Mouse (Mus musculus) midbrain, embryonic 16.5 days (tissue): ENCODE measurements around the gene Plcb3. TPM values are rescaled to one million over a fixed set of nuclear protein-coding genes. Genes with fewer than 3 reads are reported as not detected.

Source experiments
- ATAC-seq: fragments of 200-750 bp; cut with Nextera tagmentation; 2 replicates; pipeline ENCODE4 v1.8.0; 2017; ENCODE audit warnings: moderate TSS enrichment
- H3K27ac ChIP-seq: fragments of 300-500 bp; sonication (generic); 2 replicates; pipeline ENCODE4 v1.5.1; 2014; ENCODE audit warnings: mild to moderate bottlenecking, low read length, mixed read lengths
- H3K27me3 ChIP-seq: fragments of 300-500 bp; sonication (generic); 2 replicates; pipeline ENCODE4 v1.6.1; 2014; ENCODE audit warnings: low read depth, low read length, mixed read lengths; ENCODE audit not compliant: control insufficient read depth, insufficient read depth
- H3K36me3 ChIP-seq: fragments of 300-500 bp; sonication (generic); 2 replicates; pipeline ENCODE4 v1.6.1; 2014; ENCODE audit warnings: mild to moderate bottlenecking, low read length, moderate library complexity, mixed read lengths; ENCODE audit not compliant: control insufficient read depth, insufficient read depth
- H3K4me1 ChIP-seq: fragments of 300-500 bp; sonication (generic); 2 replicates; pipeline ENCODE4 v1.6.1; 2014; ENCODE audit warnings: mild to moderate bottlenecking, low read length, mixed read lengths; ENCODE audit not compliant: control insufficient read depth, insufficient read depth
- H3K4me2 ChIP-seq: fragments of 300-500 bp; sonication (generic); 2 replicates; pipeline ENCODE4 v1.6.1; 2014; ENCODE audit warnings: mild to moderate bottlenecking, low read length, mixed read lengths
- H3K4me3 ChIP-seq: fragments of 300-500 bp; sonication (generic); 2 replicates; pipeline ENCODE4 v1.5.1; 2014; ENCODE audit warnings: low read depth, mild to moderate bottlenecking, low read length, moderate library complexity, mixed read lengths
- H3K9ac ChIP-seq: fragments of 300-500 bp; sonication (generic); 2 replicates; pipeline ENCODE4 v1.6.1; 2014; ENCODE audit warnings: low read depth, low read length, mixed read lengths
- H3K9me3 ChIP-seq: fragments of 300-500 bp; sonication (generic); replicated peaks from 2 replicates; pipeline ENCODE4 v1.6.1; 2014; ENCODE audit warnings: mild to moderate bottlenecking, low read length, mixed read lengths; ENCODE audit not compliant: control insufficient read depth, poor library complexity, severe bottlenecking
- WGBS: fragments of 180-500 bp; shearing (Covaris S2); extraction: QIAGEN DNeasy Blood & Tissue Kit; methylation state at CpG from one replicate; pipeline ENCODE4 v1.1.7; 2014; 5-methylcytosine and 5-hydroxymethylcytosine counted together
- polyA plus RNA-seq: library from polyadenylated mRNA; unstranded; fragments of >200 nt; fragmentation: Nextera tagmentation; extraction: Ambion mirVana; gene quantifications from 2 replicates; pipeline ENCODE4 v1.2.1, GENCODE M21; 2015

Gene Plcb3
- polyA plus RNA-seq, 1 experiment from 2014 or later = 9.7 TPM

GRCm38 (mm10) chr19:6928080-6928479, 48.2 kb downstream of the Plcb3 start:
- Histone ChIP-seq H3K27me3 (peaks cover 77% of the 10 kb centered on the region), H3K9me3 (no peaks in the 10 kb centered on the region), H3K4me1 (no peaks in the 10 kb centered on the region), H3K36me3 (no peaks in the 10 kb centered on the region), H3K27ac (no peak overlapping the region), H3K4me3 (no peak overlapping the region), H3K9ac (no peak overlapping the region), H3K4me2 (no peak overlapping the region)
- ATAC-seq = no peak
- 14% methylated on average over 9 of the region's 9 CpGs for WGBS

DNA sequence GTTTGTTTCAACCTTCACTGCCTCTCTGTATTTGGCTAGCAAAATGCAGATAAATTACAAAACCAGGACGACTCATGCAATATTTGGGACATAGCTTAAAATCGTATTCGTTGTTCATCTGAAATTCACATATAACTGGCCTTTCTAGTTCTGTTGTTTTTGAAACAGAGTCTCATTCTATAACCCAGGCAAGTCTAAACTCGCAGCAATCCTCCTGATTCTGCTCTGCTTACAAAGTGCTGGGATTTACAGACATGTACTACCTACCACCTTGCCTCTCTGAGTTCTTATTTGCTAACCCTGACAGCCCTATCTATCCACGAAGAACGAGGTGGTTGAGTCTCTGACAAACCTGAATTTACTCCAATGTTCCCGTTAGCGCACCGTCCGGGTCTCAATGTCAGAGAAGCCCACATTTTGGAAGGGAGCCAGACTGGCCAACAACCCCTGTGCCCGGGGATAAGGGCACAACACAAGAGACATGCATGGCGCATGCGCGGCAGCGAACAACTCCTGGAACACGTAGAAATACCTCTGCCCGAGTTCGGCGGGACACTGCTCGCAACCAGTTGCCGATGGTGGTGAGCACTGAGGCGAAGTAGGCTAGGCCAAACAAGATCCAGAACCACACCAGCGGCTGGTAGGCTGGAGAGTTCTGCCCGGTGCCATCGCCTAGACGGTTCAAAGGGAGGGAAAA, 49.6 kb downstream of the Plcb3 start:
- H3K27me3 ChIP-seq = peaks cover 66% of the 10 kb centered on the region
- H3K4me3 ChIP-seq = peak overlapping the region; percentile 17; the same call in 1 of the 2 replicates
- 10% methylated on average over 26 of the region's 26 CpGs for WGBS
- no peak overlapping the region for H3K9ac ChIP-seq
- no peaks in the 10 kb centered on the region for H3K36me3 ChIP-seq
- H3K9me3 ChIP-seq = no peaks in the 10 kb centered on the region
- peaks cover 6% of the 10 kb centered on the region; the same call in 1 of the 2 replicates for H3K4me1 ChIP-seq
- ATAC-seq = no peak
- no peak overlapping the region for H3K27ac ChIP-seq
- peak overlapping the region; percentile 41 for H3K4me2 ChIP-seq

DNA sequence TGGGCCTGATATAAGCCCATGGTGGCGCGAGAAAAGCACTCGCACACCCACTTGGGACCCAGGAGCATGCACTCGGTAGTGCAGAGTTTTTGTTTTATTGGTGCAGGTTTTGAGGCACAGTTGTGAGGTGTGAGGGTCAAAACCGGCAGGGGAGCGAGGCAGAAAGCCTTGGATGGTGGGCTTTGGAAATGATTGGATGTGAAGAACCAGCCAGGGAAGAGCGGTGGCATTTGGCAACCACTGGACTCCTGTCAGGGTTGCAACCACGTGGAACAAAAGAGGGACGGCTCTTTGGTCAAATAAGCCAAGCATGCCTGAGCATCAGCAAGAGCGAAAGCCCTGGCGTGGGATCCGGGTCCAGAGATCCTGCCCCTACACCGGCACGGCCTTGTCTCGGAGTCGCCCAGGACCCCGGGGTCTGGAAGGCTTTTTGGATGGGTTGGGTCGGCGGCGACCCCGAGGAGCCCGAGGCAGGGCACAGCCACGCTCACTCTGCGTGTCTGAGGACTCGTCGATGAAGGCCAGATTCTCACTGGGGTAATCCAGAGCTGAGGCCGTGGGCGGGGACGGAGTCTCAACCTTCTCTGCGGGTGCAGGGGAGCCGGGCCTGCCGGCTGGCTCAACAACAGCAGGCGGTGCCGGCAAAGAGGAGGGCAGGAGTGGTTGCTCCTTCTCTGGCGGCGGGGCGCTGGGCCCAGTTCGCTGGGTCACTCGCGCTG, 50.5 kb downstream of the Plcb3 start:
- 7% methylated on average over 40 of the region's 40 CpGs for WGBS
- H3K4me3 ChIP-seq = no peak overlapping the region
- peaks cover 58% of the 10 kb centered on the region for H3K27me3 ChIP-seq
- no peaks in the 10 kb centered on the region for H3K36me3 ChIP-seq
- no peak overlapping the region for H3K9ac ChIP-seq
- ATAC-seq = no peak
- H3K4me2 ChIP-seq = no peak overlapping the region
- no peak overlapping the region for H3K27ac ChIP-seq
- no peaks in the 10 kb centered on the region for H3K9me3 ChIP-seq
- H3K4me1 ChIP-seq = peaks cover 8% of the 10 kb centered on the region

DNA sequence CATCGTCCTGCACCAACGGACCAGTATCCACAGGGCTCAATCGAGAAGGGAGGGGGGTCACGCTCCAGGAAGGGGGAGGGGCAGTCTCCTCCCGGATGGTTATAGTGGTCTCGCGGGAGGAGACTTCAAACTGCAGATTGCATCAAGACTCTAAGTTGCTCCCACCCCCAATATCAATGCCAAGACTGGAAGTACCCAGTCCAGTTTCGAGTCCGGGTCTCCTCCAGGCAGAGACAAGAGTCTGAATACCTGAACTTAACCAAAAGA, 51.0 kb downstream of the Plcb3 start, which contains the start of gene Catsperz:
Catsperz (minus strand) TSS at position 74 of the 267 bp plus-strand sequence.
- no peaks in the 10 kb centered on the region for H3K9me3 ChIP-seq
- no peak within 1 kb of the TSS; the same call in 1 of the 2 replicates for H3K4me2 ChIP-seq
- H3K4me3 ChIP-seq = no peak within 1 kb of the TSS
- H3K4me1 ChIP-seq = peaks cover 14% of the 10 kb centered on the region
- WGBS = 5% methylated on average over 9 of the region's 9 CpGs
- no peak within 1 kb of the TSS for H3K9ac ChIP-seq
- H3K27me3 ChIP-seq = peaks cover 58% of the 10 kb centered on the region
- ATAC-seq = no peak
- no peak within 1 kb of the TSS for H3K27ac ChIP-seq
- H3K36me3 ChIP-seq = no peaks in the 10 kb centered on the region

GRCm38 (mm10) chr19:6924461-6925306, 51.6 kb downstream of the Plcb3 start:
- Histone ChIP-seq H3K9me3 (no peaks in the 10 kb centered on the region), H3K9ac (no peak overlapping the region), H3K4me3 (no peak overlapping the region), H3K36me3 (no peaks in the 10 kb centered on the region), H3K27me3 (peaks cover 54% of the 10 kb centered on the region), H3K4me1 (peaks cover 19% of the 10 kb centered on the region), H3K4me2 (no peak overlapping the region; the same call in 1 of the 2 replicates), H3K27ac (no peak overlapping the region)
- 4% methylated on average over 39 of the region's 39 CpGs for WGBS
- ATAC-seq = no peak

DNA sequence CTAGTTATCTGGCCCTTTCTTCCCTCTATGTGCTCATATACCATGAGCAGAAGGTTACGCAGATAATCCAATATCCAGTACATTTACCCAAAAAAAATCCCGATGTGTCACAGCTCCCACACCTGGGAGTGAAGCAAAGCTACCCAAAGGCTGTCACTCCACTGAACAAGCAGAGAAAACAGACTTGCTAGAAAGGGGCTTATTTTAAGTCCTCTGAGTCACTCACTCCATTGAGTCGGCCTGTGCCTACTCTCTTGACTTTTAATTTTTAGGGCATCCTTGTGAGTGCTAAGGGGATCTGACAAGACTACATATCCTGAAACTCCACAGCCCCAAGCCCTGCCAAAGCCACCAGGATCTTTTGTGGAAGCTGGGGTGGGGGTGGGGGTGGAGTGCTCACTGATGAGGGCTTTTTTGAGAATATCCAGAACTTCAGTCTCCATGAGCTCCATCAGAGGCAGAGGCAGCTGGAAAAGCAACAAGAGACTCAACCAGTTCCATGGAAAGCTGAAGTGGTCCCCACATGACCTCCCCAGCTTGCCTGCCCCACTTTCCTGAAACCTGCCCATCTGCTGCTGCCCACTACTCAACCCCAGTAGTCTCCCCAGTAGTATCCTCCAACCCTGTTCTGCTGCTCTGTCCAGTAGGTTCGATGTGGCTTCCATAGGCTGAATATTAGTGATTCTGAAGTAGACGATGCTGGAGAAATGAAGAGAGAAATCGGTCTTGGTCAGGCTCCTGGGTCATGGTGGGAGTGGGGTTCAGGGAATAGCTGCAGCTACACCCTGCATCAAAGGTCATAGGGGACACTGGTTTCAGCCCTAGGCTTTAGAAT, 53.2 kb downstream of the Plcb3 start:
- peak overlapping the region; percentile 90 for H3K4me2 ChIP-seq
- H3K4me3 ChIP-seq = peak overlapping the region; percentile 69
- peaks cover 47% of the 10 kb centered on the region for H3K27me3 ChIP-seq
- WGBS = 68% methylated on average over 6 of the region's 6 CpGs
- no peak for ATAC-seq
- no peaks in the 10 kb centered on the region for H3K36me3 ChIP-seq
- H3K9me3 ChIP-seq = no peaks in the 10 kb centered on the region
- H3K27ac ChIP-seq = no peak overlapping the region
- H3K4me1 ChIP-seq = peaks cover 20% of the 10 kb centered on the region
- no peak overlapping the region for H3K9ac ChIP-seq

DNA sequence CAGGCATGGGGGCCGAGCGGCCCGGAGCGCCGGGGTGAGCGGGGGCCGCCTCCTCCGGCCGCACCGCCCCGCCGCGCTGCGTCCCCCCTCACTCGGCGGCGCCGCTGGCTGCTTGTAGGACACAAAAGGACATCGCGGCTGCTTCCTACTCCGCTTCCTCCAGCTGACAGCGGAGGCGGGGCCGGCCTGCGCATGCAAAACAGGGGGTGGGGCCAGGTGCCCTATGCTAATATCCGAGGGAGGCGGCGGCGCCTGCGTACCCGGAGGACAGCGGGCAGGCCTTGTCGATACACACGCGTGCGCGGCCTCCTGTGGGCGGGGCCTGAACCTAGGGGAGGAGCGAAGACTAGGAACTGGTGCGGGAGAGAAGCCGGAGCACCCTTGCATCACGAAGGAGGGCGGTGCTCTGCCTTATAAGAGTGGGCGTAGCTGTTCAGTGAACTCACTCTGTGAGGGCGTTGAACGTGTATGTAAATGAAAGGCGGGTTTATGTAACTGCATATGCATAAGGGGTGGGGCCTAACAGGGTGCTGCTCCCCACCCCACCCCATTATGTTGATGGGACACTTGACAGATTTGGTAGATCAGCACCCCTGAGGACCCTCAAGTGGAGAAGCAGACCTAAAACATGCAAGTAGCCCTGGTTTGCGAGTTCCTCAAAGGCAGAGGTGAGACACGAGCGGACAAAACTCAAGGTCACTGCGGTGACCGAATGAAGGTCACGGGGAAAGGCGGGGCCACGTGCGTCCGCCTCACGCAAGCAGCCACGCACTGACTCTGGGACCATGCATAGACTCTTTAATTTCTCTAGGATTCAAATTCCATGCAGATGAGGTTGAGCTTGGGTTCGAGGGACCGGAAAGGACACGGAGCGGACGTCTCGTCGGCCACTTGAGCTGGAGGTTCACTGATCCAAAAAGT, 54.4 kb downstream of the Plcb3 start, which contains the start of gene Esrra:
Esrra (minus strand) TSS at position 167 of the 921 bp plus-strand sequence.
- peak; percentile 94 for ATAC-seq
- peak within 1 kb of the TSS; percentile 79 for H3K9ac ChIP-seq
- H3K4me1 ChIP-seq = peaks cover 20% of the 10 kb centered on the region
- H3K9me3 ChIP-seq = no peaks in the 10 kb centered on the region
- WGBS = 1% methylated on average over 62 of the region's 66 CpGs
- no peaks in the 10 kb centered on the region for H3K36me3 ChIP-seq
- H3K27me3 ChIP-seq = peaks cover 36% of the 10 kb centered on the region
- H3K27ac ChIP-seq = peak within 1 kb of the TSS; percentile 83
- H3K4me3 ChIP-seq = peak within 1 kb of the TSS; percentile 69
- peak within 1 kb of the TSS; percentile 90 for H3K4me2 ChIP-seq
